Mouse (Mus musculus) CH12.LX (cell line): ENCODE data around the gene Pde4d. TPM values are rescaled to one million over a fixed set of nuclear protein-coding genes. Genes with fewer than 3 reads are reported as not detected.

Source experiments
- DNase-seq: peaks from one replicate; pipeline ENCODE4 v3.0.0-alpha.2; 2013; ENCODE audit errors: extremely low read depth
- H3K27ac ChIP-seq: 2 replicates; pipeline ENCODE4 v1.5.1; 2012; ENCODE audit warnings: low read depth, mild to moderate bottlenecking, control low read depth, moderate library complexity; ENCODE audit not compliant: insufficient read depth
- H3K27me3 ChIP-seq: replicated peaks from 2 replicates; pipeline ENCODE3; 2012; ENCODE audit warnings: inconsistent platforms
- H3K36me3 ChIP-seq, 2 experiments: replicated peaks in 1 of 2; 2 replicates each; pipeline versions ENCODE3 to v1.6.1; 2012; ENCODE audit warnings: inconsistent platforms in 1 of 2, low read length in 1 of 2, mild to moderate bottlenecking in 1 of 2, mixed read lengths in 1 of 2, moderate library complexity in 1 of 2; ENCODE audit not compliant: control insufficient read depth in 1 of 2, insufficient read depth in 1 of 2
- H3K4me1 ChIP-seq, 2 experiments: 2 replicates each; pipeline ENCODE4 v1.6.1; 2012; ENCODE audit warnings: inconsistent platforms in 1 of 2, moderate library complexity in 1 of 2; ENCODE audit not compliant: insufficient read depth in 2 of 2, control insufficient read depth in 1 of 2
- H3K4me2 ChIP-seq: 2 replicates; pipeline ENCODE4 v1.6.1; 2012; ENCODE audit warnings: low read depth, mild to moderate bottlenecking, control low read depth; ENCODE audit not compliant: poor library complexity, insufficient read depth, severe bottlenecking
- H3K4me3 ChIP-seq, 3 experiments: fragments of 150-350 bp in 1 of 3; sonication (generic) in 1 of 3; replicated peaks in 1 of 3; 2 replicates each; pipeline versions ENCODE3 to v1.5.1; 2011 to 2012; ENCODE audit warnings: low read depth in 2 of 3, low read length in 2 of 3, mild to moderate bottlenecking in 2 of 3, moderate library complexity in 2 of 3, control low read depth in 1 of 3, improper control_type of control experiment in 1 of 3, inconsistent platforms in 1 of 3, mixed read lengths in 1 of 3; ENCODE audit not compliant: poor library complexity in 1 of 3
- H3K79me2 ChIP-seq: replicated peaks from 2 replicates; pipeline ENCODE4 v1.6.1; 2012; ENCODE audit warnings: mild to moderate bottlenecking, moderate library complexity; ENCODE audit not compliant: control insufficient read depth, poor library complexity, insufficient read depth, severe bottlenecking; ENCODE audit errors: extremely low read depth
- H3K9ac ChIP-seq: 2 replicates; pipeline ENCODE4 v1.6.1; 2012; ENCODE audit warnings: low read depth, mild to moderate bottlenecking, control low read depth, moderate library complexity; ENCODE audit not compliant: insufficient read depth
- H3K9me3 ChIP-seq: replicated peaks from 2 replicates; pipeline ENCODE3; 2012; ENCODE audit warnings: low read length, inconsistent platforms, mixed read lengths
- BHLHE40 ChIP-seq: IDR thresholded peaks from 2 replicates; pipeline ENCODE4 v1.6.1; 2011; ENCODE audit warnings: mild to moderate bottlenecking, low read depth, low read length, improper control_type of control experiment
- CHD2 ChIP-seq: IDR thresholded peaks from 2 replicates; pipeline ENCODE4 v1.6.1; 2011; ENCODE audit warnings: low read length, improper control_type of control experiment
- CTCF ChIP-seq, 2 experiments: IDR thresholded peaks in 1 of 2; conservative IDR thresholded peaks in 1 of 2; 2 replicates each; pipeline ENCODE4 v1.5.1; 2011 to 2012; ENCODE audit warnings: low read depth in 2 of 2, low read length in 2 of 2, improper control_type of control experiment in 1 of 2, inconsistent platforms in 1 of 2, mild to moderate bottlenecking in 1 of 2, moderate library complexity in 1 of 2
- E2F4 ChIP-seq: IDR thresholded peaks from 2 replicates; pipeline ENCODE4 v1.6.1; 2011; ENCODE audit warnings: low read depth, low read length, improper control_type of control experiment; ENCODE audit not compliant: insufficient replicate concordance
- ELF1 ChIP-seq: IDR thresholded peaks from 2 replicates; pipeline ENCODE4 v1.6.1; 2014; ENCODE audit warnings: low read depth, mild to moderate bottlenecking, inconsistent platforms, low read length, improper control_type of control experiment
- EP300 ChIP-seq: IDR thresholded peaks from 2 replicates; pipeline ENCODE4 v1.6.1; 2011; ENCODE audit warnings: low read length, improper control_type of control experiment
- HCFC1 ChIP-seq: IDR thresholded peaks from 2 replicates; pipeline ENCODE4 v1.6.1; 2012; ENCODE audit warnings: low read depth, mild to moderate bottlenecking, inconsistent platforms, low read length, improper control_type of control experiment
- JUND ChIP-seq: conservative IDR thresholded peaks from 2 replicates; pipeline ENCODE4 v1.6.1; 2011; ENCODE audit warnings: low read depth, low read length, improper control_type of control experiment
- KAT2A ChIP-seq: IDR thresholded peaks from 2 replicates; pipeline ENCODE4 v1.6.1; 2012; ENCODE audit warnings: low read length, improper control_type of control experiment, inconsistent platforms; ENCODE audit not compliant: insufficient replicate concordance
- MAX ChIP-seq: IDR thresholded peaks from 2 replicates; pipeline ENCODE4 v1.6.1; 2011; ENCODE audit warnings: low read length, improper control_type of control experiment
- MEF2A ChIP-seq: IDR thresholded peaks from 2 replicates; pipeline ENCODE4 v1.6.1; 2014; ENCODE audit warnings: low read depth, mild to moderate bottlenecking, inconsistent platforms, low read length, improper control_type of control experiment, borderline replicate concordance
- MXI1 ChIP-seq: IDR thresholded peaks from 2 replicates; pipeline ENCODE4 v1.6.1; 2011; ENCODE audit warnings: mild to moderate bottlenecking, low read depth, low read length, improper control_type of control experiment
- MYC ChIP-seq: IDR thresholded peaks from 2 replicates; pipeline ENCODE4 v1.6.1; 2011; ENCODE audit warnings: low read depth, mild to moderate bottlenecking, improper control_type of control experiment, low read length
- NELFE ChIP-seq: IDR thresholded peaks from 2 replicates; pipeline ENCODE4 v1.6.1; 2011; ENCODE audit warnings: low read depth, low read length, improper control_type of control experiment
- NRF1 ChIP-seq: IDR thresholded peaks from 2 replicates; pipeline ENCODE4 v1.6.1; 2014; ENCODE audit warnings: low read depth, mild to moderate bottlenecking, inconsistent platforms, low read length, improper control_type of control experiment, moderate library complexity
- SMC3 ChIP-seq: IDR thresholded peaks from 2 replicates; pipeline ENCODE4 v1.6.1; 2011; ENCODE audit warnings: low read depth, low read length, improper control_type of control experiment
- ZKSCAN1 ChIP-seq: IDR thresholded peaks from 2 replicates; pipeline ENCODE4 v1.6.1; 2012; ENCODE audit warnings: low read depth, inconsistent platforms, low read length, improper control_type of control experiment, borderline replicate concordance
- ZMIZ1 ChIP-seq: IDR thresholded peaks from 2 replicates; pipeline ENCODE4 v1.6.1; 2012; ENCODE audit warnings: low read depth, mild to moderate bottlenecking, inconsistent platforms, low read length, improper control_type of control experiment
- dilution Hi-C: fragments of 300-500 bp; cut with MboI; formaldehyde crosslinking; loops from 2 replicates; pipeline ENCODE4 v1.14.3; 2020; ENCODE audit warnings: low sequenced_read_pairs; ENCODE audit not compliant: extremely low pct_unique_long_range_greater_than_20kb, extremely low pct_ligation_motif_present
- in situ Hi-C: fragments of 300-500 bp; cut with MboI; formaldehyde crosslinking; loops from 3 replicates; pipeline ENCODE4 v1.14.3; 2019; ENCODE audit warnings: low sequenced_read_pairs, low pct_ligation_motif_present, low pct_unique_long_range_greater_than_20kb, mixed read lengths
- polyA plus RNA-seq: library from polyadenylated mRNA; unstranded; fragments of >175 nt; gene quantifications from 2 replicates; pipeline ENCODE4 v1.2.1, GENCODE M21; 2012; ENCODE audit warnings: low read depth; ENCODE audit not compliant: insufficient read length
- total RNA-seq, 2 experiments: library from RNA; depleted of rRNA; stranded (reverse); fragments of 300-350 nt in 1 of 2; fragments of >200 nt in 1 of 2; gene quantifications; 2 replicates each; pipeline ENCODE4 v1.2.3; 2012 to 2014

Gene Pde4d
- total and polyA plus RNA-seq, 3 experiments, result not detected

GRCm38 (mm10) chr13:109374465-109374864, 924.7 kb downstream of the Pde4d start:
- H3K9me3 ChIP-seq, result peaks cover 10% of the 10 kb centered on the region
- DNase-seq, result no peak
- in situ Hi-C loops (no loop called here), dilution Hi-C loops (no loop called here)
- TF ChIP-seq HCFC1 (no peak), SMC3 (no peak), E2F4 (no peak), KAT2A (no peak), JUND (no peak), MXI1 (no peak), MEF2A (no peak), EP300 (no peak), NRF1 (no peak), MAX (no peak), BHLHE40 (no peak)
- H3K79me2 ChIP-seq, result no peaks in the 10 kb centered on the region
- H3K9ac ChIP-seq, result no peak overlapping the region
- H3K4me1 ChIP-seq, result no peaks in the 10 kb centered on the region
- no peaks in the 10 kb centered on the region for H3K36me3 ChIP-seq
- H3K27me3 ChIP-seq, result no peaks in the 10 kb centered on the region
- no peak overlapping the region for H3K27ac ChIP-seq
- H3K4me3 ChIP-seq, result no peak overlapping the region
- no peak overlapping the region for H3K4me2 ChIP-seq

DNA sequence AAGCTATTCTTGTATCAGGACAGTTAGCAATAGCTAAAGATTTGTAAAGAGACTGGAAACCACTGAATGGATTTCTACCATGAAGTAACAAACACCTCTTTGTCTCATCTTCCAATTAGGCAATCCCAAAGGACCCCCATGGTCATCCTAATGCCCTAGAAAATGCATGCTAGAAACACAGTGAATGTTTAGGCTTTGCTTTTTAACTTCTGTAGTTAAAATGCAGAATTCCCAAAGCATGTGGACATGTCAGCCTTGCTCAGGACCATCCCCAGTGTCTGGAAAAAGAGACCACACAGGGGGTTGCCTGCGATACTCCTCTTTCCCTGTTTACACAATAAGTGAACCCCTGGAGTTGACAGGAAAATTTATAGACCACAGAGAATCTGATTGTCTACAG, 926.9 kb downstream of the Pde4d start:
- Histone ChIP-seq H3K4me2 (no peak overlapping the region), H3K27me3 (no peaks in the 10 kb centered on the region), H3K9me3 (peaks cover 10% of the 10 kb centered on the region), H3K27ac (no peak overlapping the region), H3K4me3 (no peak overlapping the region), H3K4me1 (no peaks in the 10 kb centered on the region), H3K79me2 (no peaks in the 10 kb centered on the region), H3K9ac (no peak overlapping the region), H3K36me3 (no peaks in the 10 kb centered on the region)
- dilution Hi-C loops (no loop called here), in situ Hi-C loops (no loop called here)
- DNase-seq, result no peak
- no peak for TF ChIP-seq MEF2A
- TF ChIP-seq ELF1, result no peak
- no peak for TF ChIP-seq CHD2
- no peak for TF ChIP-seq MYC
- no peak for TF ChIP-seq BHLHE40
- no peak for TF ChIP-seq MXI1
- no peak for TF ChIP-seq CTCF (conservative IDR thresholded peaks at IDR 0.05 in 1 of 2, IDR thresholded peaks at IDR 0.05 in 1 of 2; ENCODE audit: low read depth in 2 of 2, low read length in 2 of 2)
- no peak for TF ChIP-seq SMC3
- no peak for TF ChIP-seq ZMIZ1
- no peak for TF ChIP-seq NELFE
- no peak for TF ChIP-seq ZKSCAN1
